Mouse (Mus musculus): ENCODE data around the gene Pik3r5.
A peak's percentile ranks its signal among the peaks of the same experiment; 100 is the strongest.

Gene Pik3r5

GRCm38 (mm10) chr11:68401428-68401827, 30.5 kb upstream of the Pik3r5 start:
- no peak for DNase-seq (ENCODE audit: low spot score)

GRCm38 (mm10) chr11:68404185-68404584, 27.7 kb upstream of the Pik3r5 start:
- no peak for DNase-seq (ENCODE audit: low spot score)

- peak; percentile 65 for DNase-seq (ENCODE audit: low spot score)
Measured at GRCm38 (mm10) chr11:68405576-68405975, 26.3 kb upstream of the Pik3r5 start.

- no peak for DNase-seq (ENCODE audit: low spot score)
Measured at GRCm38 (mm10) chr11:68407266-68407926, 24.5 kb upstream of the Pik3r5 start.

GRCm38 (mm10) chr11:68408127-68408526, 23.8 kb upstream of the Pik3r5 start:
- DNase-seq (ENCODE audit: low spot score) = peak; percentile 77

- DNase-seq (ENCODE audit: low spot score) = no peak
Measured at GRCm38 (mm10) chr11:68417001-68417400, 14.9 kb upstream of the Pik3r5 start.

GRCm38 (mm10) chr11:68417831-68418230, 14.1 kb upstream of the Pik3r5 start:
- peak; percentile 12 for DNase-seq (ENCODE audit: low spot score)

- no peak for DNase-seq (ENCODE audit: low spot score)
Measured at GRCm38 (mm10) chr11:68425492-68426315, 6.2 kb upstream of the Pik3r5 start.

- no peak for DNase-seq (ENCODE audit: low spot score)
Measured at GRCm38 (mm10) chr11:68427083-68427570, 4.8 kb upstream of the Pik3r5 start.

- no peak for DNase-seq (ENCODE audit: low spot score)
Measured at GRCm38 (mm10) chr11:68430662-68431061, 1.3 kb upstream of the Pik3r5 start.

- no peak for DNase-seq (ENCODE audit: low spot score)
Measured at GRCm38 (mm10) chr11:68432361-68433021, 570 bp downstream of the Pik3r5 start.

- no peak for DNase-seq (ENCODE audit: low spot score)
Measured at GRCm38 (mm10) chr11:68433534-68433933, 1.6 kb downstream of the Pik3r5 start.

GRCm38 (mm10) chr11:68434697-68435096, 2.8 kb downstream of the Pik3r5 start:
- no peak for DNase-seq (ENCODE audit: low spot score)

GRCm38 (mm10) chr11:68435601-68436000, 3.7 kb downstream of the Pik3r5 start:
- no peak for DNase-seq (ENCODE audit: low spot score)

- DNase-seq (ENCODE audit: low spot score) = no peak
Measured at GRCm38 (mm10) chr11:68436376-68436775, 4.5 kb downstream of the Pik3r5 start.

GRCm38 (mm10) chr11:68440100-68440499, 8.2 kb downstream of the Pik3r5 start:
- no peak for DNase-seq (ENCODE audit: low spot score)

GRCm38 (mm10) chr11:68440965-68441364, 9.0 kb downstream of the Pik3r5 start:
- DNase-seq (ENCODE audit: low spot score) = no peak

GRCm38 (mm10) chr11:68442346-68442745, 10.4 kb downstream of the Pik3r5 start:
- DNase-seq (ENCODE audit: low spot score) = no peak

- DNase-seq (ENCODE audit: low spot score) = no peak
Measured at GRCm38 (mm10) chr11:68442983-68443638, 11.2 kb downstream of the Pik3r5 start.

GRCm38 (mm10) chr11:68445901-68446300, 14.0 kb downstream of the Pik3r5 start:
- DNase-seq (ENCODE audit: low spot score) = no peak

GRCm38 (mm10) chr11:68446547-68446946, 14.6 kb downstream of the Pik3r5 start:
- no peak for DNase-seq (ENCODE audit: low spot score)

GRCm38 (mm10) chr11:68447242-68447641, 15.3 kb downstream of the Pik3r5 start:
- no peak for DNase-seq (ENCODE audit: low spot score)

Measured in urinary bladder, postnatal 14 days (tissue).